Mouse (Mus musculus): ENCODE measurements around the gene Rbfox1. TPM values are rescaled to one million over a fixed set of nuclear protein-coding genes. Genes with fewer than 3 reads are reported as not detected.

Rbfox1 gene
- polyA plus RNA-seq, 1 experiment from 2014 or later = 4.3 TPM

DNA sequence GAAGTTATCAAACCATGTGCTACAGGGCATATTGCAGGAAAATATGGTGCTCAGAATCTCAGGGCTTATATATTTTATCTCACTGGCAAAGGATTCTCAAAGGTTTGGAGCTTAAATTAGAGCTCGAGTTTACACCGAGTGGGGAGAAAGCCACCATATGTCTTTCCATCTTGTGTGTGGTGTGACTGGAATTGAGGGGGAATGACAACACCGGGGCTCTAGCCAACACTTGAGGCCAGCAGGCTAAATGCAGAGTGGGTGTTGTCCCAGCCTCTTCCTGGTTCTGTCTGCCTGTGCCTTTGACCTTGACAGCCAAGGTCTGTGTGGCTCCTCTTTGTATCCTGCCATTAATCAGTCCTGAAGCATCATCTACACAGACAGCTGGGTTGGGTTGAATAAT lies 157.6 kb downstream of the Rbfox1 start:
- WGBS = 79% methylated on average over 3 of the region's 3 CpGs
- Histone ChIP-seq H3K4me2 (replicated peaks) (no peak overlapping the region), H3K9ac (no peak overlapping the region), H3K4me3 (replicated peaks) (no peak overlapping the region), H3K4me1 (no peaks in the 10 kb centered on the region), H3K27me3 (no peaks in the 10 kb centered on the region), H3K36me3 (no peaks in the 10 kb centered on the region), H3K27ac (replicated peaks) (no peak overlapping the region), H3K9me3 (replicated peaks) (no peaks in the 10 kb centered on the region)
- ATAC-seq (ENCODE audit: insufficient number of reproducible peaks, low FRiP score, low TSS enrichment, low read depth) = no peak

DNA sequence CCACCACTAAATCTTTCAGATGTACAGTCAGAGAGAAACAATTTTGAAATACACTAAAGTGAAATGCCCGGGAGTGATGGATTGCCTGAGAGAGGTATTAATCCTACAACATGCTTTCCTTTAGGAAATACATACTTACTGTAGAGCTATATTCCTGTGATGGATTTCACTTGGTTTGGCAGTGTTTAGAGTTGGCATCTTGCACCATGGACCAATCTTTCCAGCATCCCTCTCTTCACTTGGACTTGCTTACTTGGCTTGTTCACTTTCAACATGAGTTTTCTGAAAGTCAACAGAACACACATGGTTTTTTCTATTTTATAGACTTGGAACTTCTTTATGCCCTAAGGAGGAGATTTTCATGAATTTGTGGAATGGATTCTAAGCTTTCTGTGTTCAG lies 163.4 kb downstream of the Rbfox1 start:
- Histone ChIP-seq H3K36me3 (no peaks in the 10 kb centered on the region), H3K27ac (replicated peaks) (no peak overlapping the region), H3K27me3 (no peaks in the 10 kb centered on the region), H3K9me3 (replicated peaks) (no peaks in the 10 kb centered on the region), H3K9ac (no peak overlapping the region), H3K4me1 (no peaks in the 10 kb centered on the region), H3K4me3 (replicated peaks) (no peak overlapping the region), H3K4me2 (replicated peaks) (no peak overlapping the region)
- ATAC-seq (ENCODE audit: insufficient number of reproducible peaks, low FRiP score, low TSS enrichment, low read depth) = no peak
- 80% methylated on average over 1 of the region's 1 CpGs for WGBS

DNA sequence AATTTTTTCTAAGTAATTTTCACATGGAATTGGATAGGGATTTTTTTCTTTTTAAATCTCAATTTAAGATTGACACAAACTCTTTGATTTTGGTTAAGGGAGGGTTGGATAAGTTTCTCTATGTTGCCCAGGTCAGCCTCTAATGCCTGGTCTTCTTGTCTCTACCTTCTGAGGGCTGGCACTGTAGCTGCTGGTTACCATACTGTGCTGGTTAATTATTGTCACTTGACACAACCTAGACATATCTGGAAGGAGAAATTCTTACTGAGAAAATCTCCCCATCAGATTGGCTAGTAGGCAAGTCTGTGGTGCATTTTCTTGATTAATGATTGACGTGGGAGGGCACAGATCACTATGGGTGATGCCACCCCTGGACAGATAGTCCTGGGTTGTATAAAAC lies 177.3 kb downstream of the Rbfox1 start:
- Histone ChIP-seq H3K9ac (no peak overlapping the region), H3K36me3 (no peaks in the 10 kb centered on the region), H3K4me1 (no peaks in the 10 kb centered on the region), H3K9me3 (replicated peaks) (no peaks in the 10 kb centered on the region), H3K4me2 (replicated peaks) (no peak overlapping the region), H3K27me3 (no peaks in the 10 kb centered on the region), H3K27ac (replicated peaks) (no peak overlapping the region), H3K4me3 (replicated peaks) (no peak overlapping the region)
- WGBS = 93% methylated on average over 1 of the region's 1 CpGs
- ATAC-seq (ENCODE audit: insufficient number of reproducible peaks, low FRiP score, low TSS enrichment, low read depth) = no peak

DNA sequence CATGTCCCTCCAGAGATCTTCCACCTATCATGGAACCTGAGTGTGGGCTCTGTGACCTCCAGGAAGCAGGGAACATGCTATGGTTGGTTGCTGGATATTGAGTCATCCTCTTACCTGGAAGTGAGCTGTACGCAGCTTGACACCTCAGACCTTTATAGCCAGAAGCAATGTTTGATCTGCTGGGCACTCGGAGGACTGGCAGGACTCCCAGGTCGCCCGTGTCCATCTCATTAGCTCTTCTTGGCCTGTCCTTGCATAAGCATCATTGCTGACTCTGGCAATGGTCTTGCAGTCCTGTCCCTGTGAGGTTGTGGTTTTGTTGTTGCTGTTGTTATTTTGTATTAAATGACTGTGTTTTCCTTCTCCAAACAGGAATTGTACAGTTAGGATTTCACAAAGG lies 180.3 kb downstream of the Rbfox1 start:
- H3K9me3 ChIP-seq (replicated peaks) = no peaks in the 10 kb centered on the region
- H3K36me3 ChIP-seq = no peaks in the 10 kb centered on the region
- H3K4me3 ChIP-seq (replicated peaks) = no peak overlapping the region
- no peak overlapping the region for H3K4me2 ChIP-seq (replicated peaks)
- no peak for ATAC-seq (ENCODE audit: insufficient number of reproducible peaks, low FRiP score, low TSS enrichment, low read depth)
- no peaks in the 10 kb centered on the region for H3K27me3 ChIP-seq
- H3K27ac ChIP-seq (replicated peaks) = no peak overlapping the region
- WGBS = 70% methylated on average over 4 of the region's 4 CpGs
- H3K4me1 ChIP-seq = no peaks in the 10 kb centered on the region
- no peak overlapping the region for H3K9ac ChIP-seq

DNA sequence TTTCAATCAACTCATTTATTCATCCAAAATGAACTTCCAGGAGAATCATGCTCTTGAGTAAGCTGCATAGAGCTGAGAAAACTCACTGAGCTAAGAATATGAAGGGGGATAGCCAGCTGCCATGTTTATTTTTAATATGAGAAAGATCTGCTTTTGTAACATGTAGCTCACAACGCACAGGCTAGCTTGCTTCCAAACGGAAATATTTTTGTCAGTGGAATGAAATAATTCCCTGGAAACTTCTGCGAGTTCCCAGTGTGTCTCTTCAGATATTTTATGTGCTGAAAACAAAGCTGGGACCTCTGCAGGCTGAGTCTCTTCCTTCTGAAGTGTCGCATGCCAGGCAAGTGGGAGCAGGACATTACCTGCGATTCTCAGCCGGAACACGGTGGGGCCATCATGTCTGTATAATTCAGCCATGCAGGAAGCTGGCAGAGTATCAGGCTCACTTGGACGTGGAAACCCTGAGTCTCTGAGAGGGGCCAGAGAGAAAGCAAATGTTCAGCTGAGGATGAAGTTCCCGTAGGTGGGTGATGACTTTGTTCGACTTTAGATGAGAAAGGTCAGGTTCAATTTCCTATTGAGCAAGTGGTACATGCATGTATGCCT lies 190.4 kb downstream of the Rbfox1 start:
- Histone ChIP-seq H3K4me3 (replicated peaks) (no peak overlapping the region), H3K9ac (no peak overlapping the region), H3K4me2 (replicated peaks) (no peak overlapping the region), H3K9me3 (replicated peaks) (no peaks in the 10 kb centered on the region), H3K4me1 (no peaks in the 10 kb centered on the region), H3K27me3 (no peaks in the 10 kb centered on the region), H3K36me3 (no peaks in the 10 kb centered on the region), H3K27ac (replicated peaks) (no peak overlapping the region)
- ATAC-seq (ENCODE audit: insufficient number of reproducible peaks, low FRiP score, low TSS enrichment, low read depth) = no peak
- WGBS = 77% methylated on average over 10 of the region's 10 CpGs

DNA sequence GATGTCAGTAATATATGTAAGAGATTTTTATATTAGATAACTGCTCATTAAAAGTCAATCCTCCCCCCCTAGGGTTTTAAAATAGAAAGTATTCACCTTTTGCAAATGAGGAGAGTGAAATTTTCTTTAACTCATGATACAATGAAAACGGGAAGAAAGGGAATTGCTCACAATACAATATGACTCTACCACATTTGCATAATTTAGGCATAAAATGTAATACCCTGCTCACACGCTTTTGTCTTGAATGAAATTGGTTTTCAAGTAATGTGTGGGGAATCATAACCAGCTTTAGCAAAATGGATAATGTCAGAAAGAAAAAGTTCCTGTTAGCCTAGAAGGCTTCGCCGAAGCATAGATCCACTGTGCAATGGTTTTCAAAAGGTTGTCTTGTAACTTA lies 193.9 kb downstream of the Rbfox1 start:
- Histone ChIP-seq H3K9ac (no peak overlapping the region), H3K4me2 (replicated peaks) (no peak overlapping the region), H3K4me3 (replicated peaks) (no peak overlapping the region), H3K27me3 (no peaks in the 10 kb centered on the region), H3K4me1 (no peaks in the 10 kb centered on the region), H3K9me3 (replicated peaks) (no peaks in the 10 kb centered on the region), H3K27ac (replicated peaks) (no peak overlapping the region), H3K36me3 (no peaks in the 10 kb centered on the region)
- no peak for ATAC-seq (ENCODE audit: insufficient number of reproducible peaks, low FRiP score, low TSS enrichment, low read depth)
- 66% methylated on average over 4 of the region's 4 CpGs for WGBS

DNA sequence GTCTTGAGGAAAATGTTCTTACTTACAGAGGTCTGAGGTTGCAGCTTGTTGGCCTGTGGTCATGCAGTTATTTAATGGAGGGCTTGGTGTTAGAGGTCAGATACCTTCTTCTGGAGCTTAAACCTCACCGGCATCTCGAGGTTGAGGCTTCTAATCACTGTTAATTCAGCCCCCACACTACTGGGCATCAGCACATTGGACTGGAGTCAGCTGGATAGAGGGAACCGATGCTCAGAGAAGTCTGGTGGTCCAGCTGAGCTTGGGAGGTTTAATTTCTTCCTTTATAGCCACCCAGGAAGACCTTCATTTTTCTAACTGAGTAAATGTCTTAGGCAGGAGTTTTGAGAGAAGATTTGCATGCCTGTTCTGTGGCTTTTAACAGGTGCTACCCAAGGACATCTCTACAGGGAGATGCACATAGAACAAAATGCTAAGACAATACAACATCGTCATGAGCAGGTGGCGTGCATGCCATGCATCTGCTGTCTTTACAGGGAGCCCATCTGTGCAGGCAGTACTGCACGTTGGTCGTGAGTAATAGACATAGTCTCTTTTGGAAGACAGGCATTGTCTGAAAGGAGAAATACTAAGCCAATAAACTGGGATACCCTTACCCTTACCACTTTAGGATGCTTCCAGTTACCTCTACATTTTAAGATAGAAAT lies 199.7 kb downstream of the Rbfox1 start:
- H3K9ac ChIP-seq = no peak overlapping the region
- H3K4me3 ChIP-seq (replicated peaks) = no peak overlapping the region
- H3K27ac ChIP-seq (replicated peaks) = no peak overlapping the region
- H3K36me3 ChIP-seq = no peaks in the 10 kb centered on the region
- peaks cover 7% of the 10 kb centered on the region; the same call in 1 of the 2 replicates for H3K4me1 ChIP-seq
- no peak for ATAC-seq (ENCODE audit: insufficient number of reproducible peaks, low FRiP score, low TSS enrichment, low read depth)
- no peaks in the 10 kb centered on the region for H3K9me3 ChIP-seq (replicated peaks)
- 72% methylated on average over 7 of the region's 7 CpGs for WGBS
- H3K27me3 ChIP-seq = no peaks in the 10 kb centered on the region
- H3K4me2 ChIP-seq (replicated peaks) = no peak overlapping the region

DNA sequence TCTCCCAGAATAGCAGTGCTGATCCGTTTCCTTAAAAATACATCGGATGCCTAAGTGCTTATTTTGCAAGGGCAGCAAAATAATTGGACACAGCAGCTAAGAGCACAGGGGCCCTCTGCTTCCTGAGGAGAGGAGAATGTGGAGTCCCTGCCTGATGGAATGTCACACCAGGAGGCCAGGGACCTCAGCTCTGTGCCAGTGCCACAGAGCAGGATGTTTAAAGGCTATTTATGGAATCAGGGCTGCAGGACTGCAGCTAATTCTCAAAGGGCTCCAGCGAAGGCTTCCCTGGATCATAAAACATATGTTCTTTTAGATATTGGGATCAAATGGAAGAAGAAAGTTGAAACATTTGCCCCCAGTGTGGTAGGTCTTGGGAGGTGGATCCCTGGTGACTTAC lies 201.0 kb downstream of the Rbfox1 start:
- no peaks in the 10 kb centered on the region for H3K27me3 ChIP-seq
- H3K4me1 ChIP-seq = peaks cover 7% of the 10 kb centered on the region; the same call in 1 of the 2 replicates
- H3K9ac ChIP-seq = no peak overlapping the region
- H3K36me3 ChIP-seq = no peaks in the 10 kb centered on the region
- ATAC-seq (ENCODE audit: insufficient number of reproducible peaks, low FRiP score, low TSS enrichment, low read depth) = no peak
- 20% methylated on average over 3 of the region's 3 CpGs for WGBS
- H3K9me3 ChIP-seq (replicated peaks) = no peaks in the 10 kb centered on the region
- no peak overlapping the region for H3K4me2 ChIP-seq (replicated peaks)
- no peak overlapping the region for H3K27ac ChIP-seq (replicated peaks)
- no peak overlapping the region for H3K4me3 ChIP-seq (replicated peaks)

DNA sequence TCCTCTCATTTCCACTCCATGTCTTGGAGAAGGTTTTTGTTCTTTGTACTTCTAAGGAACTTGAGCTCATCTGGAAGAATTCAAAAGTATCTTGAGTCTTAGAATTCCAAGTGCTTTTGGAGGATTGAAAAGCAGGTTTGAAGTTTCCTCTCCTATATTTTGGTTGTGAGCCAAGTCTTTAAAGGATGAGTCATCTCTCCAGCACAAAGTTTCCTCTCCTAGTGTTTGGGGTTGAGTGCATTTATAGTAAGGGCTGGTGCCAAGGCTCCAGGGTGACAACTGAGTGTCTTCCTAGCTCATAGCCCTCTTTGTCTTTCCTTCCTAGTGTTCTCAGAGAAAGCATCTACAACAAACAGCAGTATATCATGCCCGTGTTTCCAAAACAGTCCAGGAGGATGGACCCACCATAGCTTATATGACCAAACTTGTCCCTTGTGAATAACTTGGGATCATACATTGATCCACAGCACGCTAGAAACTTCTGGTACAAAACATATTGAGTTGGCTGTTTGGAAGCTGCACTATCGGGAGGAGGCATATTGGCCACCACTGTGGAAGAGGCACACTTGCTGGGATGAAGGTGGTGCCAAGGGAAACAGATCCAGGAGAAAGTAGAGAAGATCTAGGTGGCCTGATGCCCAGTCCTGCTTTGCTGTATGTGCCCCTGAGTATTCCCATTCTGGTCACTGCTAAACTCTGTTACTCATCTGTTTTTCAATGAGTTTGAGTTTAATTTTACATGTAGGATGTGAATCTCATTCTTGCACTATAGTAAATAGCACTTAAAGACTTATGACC lies 206.4 kb downstream of the Rbfox1 start:
- H3K9me3 ChIP-seq (replicated peaks) = no peaks in the 10 kb centered on the region
- H3K27me3 ChIP-seq = no peaks in the 10 kb centered on the region
- H3K4me3 ChIP-seq (replicated peaks) = no peak overlapping the region
- WGBS = 88% methylated on average over 3 of the region's 3 CpGs
- no peak overlapping the region for H3K9ac ChIP-seq
- peaks cover 2% of the 10 kb centered on the region; the same call in 1 of the 2 replicates for H3K4me1 ChIP-seq
- no peak overlapping the region for H3K4me2 ChIP-seq (replicated peaks)
- no peak overlapping the region for H3K27ac ChIP-seq (replicated peaks)
- no peak for ATAC-seq (ENCODE audit: insufficient number of reproducible peaks, low FRiP score, low TSS enrichment, low read depth)
- H3K36me3 ChIP-seq = no peaks in the 10 kb centered on the region

DNA sequence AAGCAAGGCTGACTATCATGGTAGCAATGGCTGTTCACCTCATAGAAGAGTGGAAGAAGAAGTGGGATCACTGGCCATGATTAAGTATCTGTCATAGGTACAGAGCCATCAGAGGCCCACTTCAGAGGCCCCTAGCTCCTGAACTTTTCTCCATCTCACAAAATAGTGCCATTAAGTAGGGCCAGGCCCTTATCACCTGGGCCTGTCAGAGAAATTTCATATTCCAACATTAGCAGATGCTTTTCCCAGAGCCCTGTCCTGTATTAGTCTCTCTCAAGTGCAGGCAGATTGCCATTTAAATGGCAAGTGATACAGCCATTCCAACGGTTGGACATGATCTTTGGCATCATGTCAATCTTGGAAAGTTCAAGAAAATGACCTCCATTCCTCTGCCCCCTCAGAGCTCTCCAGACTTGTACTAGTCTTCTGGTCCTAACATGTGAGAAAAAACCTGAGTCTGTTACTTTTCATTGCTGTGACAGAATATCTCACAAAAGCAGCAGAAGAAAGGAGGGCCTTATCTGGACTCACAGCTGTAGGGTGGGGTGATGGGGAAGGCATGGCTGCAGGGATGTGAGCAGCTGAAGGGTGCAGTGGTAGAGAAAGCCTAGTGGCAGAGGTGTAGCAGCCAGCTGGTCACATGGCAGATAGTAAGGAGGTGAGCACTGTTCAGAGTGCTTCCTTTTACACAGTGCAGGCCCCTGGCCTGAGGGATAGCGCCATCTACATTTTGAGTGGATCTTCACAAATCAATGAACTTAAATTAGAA lies 210.6 kb downstream of the Rbfox1 start:
- Histone ChIP-seq H3K4me1 (no peaks in the 10 kb centered on the region), H3K9me3 (replicated peaks) (no peaks in the 10 kb centered on the region), H3K27ac (replicated peaks) (no peak overlapping the region), H3K9ac (no peak overlapping the region), H3K4me3 (replicated peaks) (no peak overlapping the region), H3K36me3 (no peaks in the 10 kb centered on the region), H3K4me2 (replicated peaks) (no peak overlapping the region), H3K27me3 (no peaks in the 10 kb centered on the region)
- 74% methylated on average over 2 of the region's 2 CpGs for WGBS
- no peak for ATAC-seq (ENCODE audit: insufficient number of reproducible peaks, low FRiP score, low TSS enrichment, low read depth)
